Mouse (Mus musculus) CH12.LX (cell line): ENCODE data around the gene Cda. TPM values are rescaled to one million over a fixed set of nuclear protein-coding genes. Genes with fewer than 3 reads are reported as not detected.

ENCODE experiments used
- DNase-seq: peaks from one replicate; pipeline ENCODE4 v3.0.0-alpha.2; 2013; ENCODE audit errors: extremely low read depth
- H3K27ac ChIP-seq: 2 replicates; pipeline ENCODE4 v1.5.1; 2012; ENCODE audit warnings: low read depth, mild to moderate bottlenecking, control low read depth, moderate library complexity; ENCODE audit not compliant: insufficient read depth
- H3K27me3 ChIP-seq: replicated peaks from 2 replicates; pipeline ENCODE3; 2012; ENCODE audit warnings: inconsistent platforms
- H3K36me3 ChIP-seq, 2 experiments: replicated peaks in 1 of 2; 2 replicates each; pipeline versions ENCODE3 to v1.6.1; 2012; ENCODE audit warnings: inconsistent platforms in 1 of 2, low read length in 1 of 2, mild to moderate bottlenecking in 1 of 2, mixed read lengths in 1 of 2, moderate library complexity in 1 of 2; ENCODE audit not compliant: control insufficient read depth in 1 of 2, insufficient read depth in 1 of 2
- H3K4me1 ChIP-seq, 2 experiments: 2 replicates each; pipeline ENCODE4 v1.6.1; 2012; ENCODE audit warnings: inconsistent platforms in 1 of 2, moderate library complexity in 1 of 2; ENCODE audit not compliant: insufficient read depth in 2 of 2, control insufficient read depth in 1 of 2
- H3K4me2 ChIP-seq: 2 replicates; pipeline ENCODE4 v1.6.1; 2012; ENCODE audit warnings: low read depth, mild to moderate bottlenecking, control low read depth; ENCODE audit not compliant: poor library complexity, insufficient read depth, severe bottlenecking
- H3K4me3 ChIP-seq, 3 experiments: fragments of 150-350 bp in 1 of 3; sonication (generic) in 1 of 3; replicated peaks in 1 of 3; 2 replicates each; pipeline versions ENCODE3 to v1.5.1; 2011 to 2012; ENCODE audit warnings: low read depth in 2 of 3, low read length in 2 of 3, mild to moderate bottlenecking in 2 of 3, moderate library complexity in 2 of 3, control low read depth in 1 of 3, improper control_type of control experiment in 1 of 3, inconsistent platforms in 1 of 3, mixed read lengths in 1 of 3; ENCODE audit not compliant: poor library complexity in 1 of 3
- H3K79me2 ChIP-seq: replicated peaks from 2 replicates; pipeline ENCODE4 v1.6.1; 2012; ENCODE audit warnings: mild to moderate bottlenecking, moderate library complexity; ENCODE audit not compliant: control insufficient read depth, poor library complexity, insufficient read depth, severe bottlenecking; ENCODE audit errors: extremely low read depth
- H3K9ac ChIP-seq: 2 replicates; pipeline ENCODE4 v1.6.1; 2012; ENCODE audit warnings: low read depth, mild to moderate bottlenecking, control low read depth, moderate library complexity; ENCODE audit not compliant: insufficient read depth
- H3K9me3 ChIP-seq: replicated peaks from 2 replicates; pipeline ENCODE3; 2012; ENCODE audit warnings: low read length, inconsistent platforms, mixed read lengths
- E2F4 ChIP-seq: IDR thresholded peaks from 2 replicates; pipeline ENCODE4 v1.6.1; 2011; ENCODE audit warnings: low read depth, low read length, improper control_type of control experiment; ENCODE audit not compliant: insufficient replicate concordance
- ELF1 ChIP-seq: IDR thresholded peaks from 2 replicates; pipeline ENCODE4 v1.6.1; 2014; ENCODE audit warnings: low read depth, mild to moderate bottlenecking, inconsistent platforms, low read length, improper control_type of control experiment
- ETS1 ChIP-seq: conservative IDR thresholded peaks from 2 replicates; pipeline ENCODE4 v1.6.1; 2012; ENCODE audit warnings: low read depth, mild to moderate bottlenecking, inconsistent platforms, low read length, improper control_type of control experiment, moderate library complexity
- HCFC1 ChIP-seq: IDR thresholded peaks from 2 replicates; pipeline ENCODE4 v1.6.1; 2012; ENCODE audit warnings: low read depth, mild to moderate bottlenecking, inconsistent platforms, low read length, improper control_type of control experiment
- JUND ChIP-seq: conservative IDR thresholded peaks from 2 replicates; pipeline ENCODE4 v1.6.1; 2011; ENCODE audit warnings: low read depth, low read length, improper control_type of control experiment
- KAT2A ChIP-seq: IDR thresholded peaks from 2 replicates; pipeline ENCODE4 v1.6.1; 2012; ENCODE audit warnings: low read length, improper control_type of control experiment, inconsistent platforms; ENCODE audit not compliant: insufficient replicate concordance
- MAX ChIP-seq: IDR thresholded peaks from 2 replicates; pipeline ENCODE4 v1.6.1; 2011; ENCODE audit warnings: low read length, improper control_type of control experiment
- MEF2A ChIP-seq: IDR thresholded peaks from 2 replicates; pipeline ENCODE4 v1.6.1; 2014; ENCODE audit warnings: low read depth, mild to moderate bottlenecking, inconsistent platforms, low read length, improper control_type of control experiment, borderline replicate concordance
- MYC ChIP-seq: IDR thresholded peaks from 2 replicates; pipeline ENCODE4 v1.6.1; 2011; ENCODE audit warnings: low read depth, mild to moderate bottlenecking, improper control_type of control experiment, low read length
- NELFE ChIP-seq: IDR thresholded peaks from 2 replicates; pipeline ENCODE4 v1.6.1; 2011; ENCODE audit warnings: low read depth, low read length, improper control_type of control experiment
- NRF1 ChIP-seq: IDR thresholded peaks from 2 replicates; pipeline ENCODE4 v1.6.1; 2014; ENCODE audit warnings: low read depth, mild to moderate bottlenecking, inconsistent platforms, low read length, improper control_type of control experiment, moderate library complexity
- POLR2AphosphoS2 ChIP-seq: IDR thresholded peaks from 2 replicates; pipeline ENCODE4 v1.6.1; 2011; ENCODE audit warnings: low read depth, low read length, improper control_type of control experiment
- RAD21 ChIP-seq: IDR thresholded peaks from 2 replicates; pipeline ENCODE4 v1.6.1; 2011; ENCODE audit warnings: low read depth, mild to moderate bottlenecking, low read length, improper control_type of control experiment, moderate library complexity
- RCOR1 ChIP-seq: conservative IDR thresholded peaks from 2 replicates; pipeline ENCODE4 v1.6.1; 2012; ENCODE audit warnings: low read depth, mild to moderate bottlenecking, inconsistent platforms, low read length, improper control_type of control experiment
- SIN3A ChIP-seq: IDR thresholded peaks from 2 replicates; pipeline ENCODE4 v1.6.1; 2012; ENCODE audit warnings: low read length, improper control_type of control experiment, inconsistent platforms
- TBP ChIP-seq: conservative IDR thresholded peaks from 2 replicates; pipeline ENCODE4 v1.6.1; 2011; ENCODE audit warnings: low read depth, low read length, improper control_type of control experiment
- USF2 ChIP-seq: conservative IDR thresholded peaks from 2 replicates; pipeline ENCODE4 v1.6.1; 2011; ENCODE audit warnings: low read depth, low read length, improper control_type of control experiment
- ZC3H11A ChIP-seq: IDR thresholded peaks from 2 replicates; pipeline ENCODE4 v1.6.1; 2012; ENCODE audit warnings: low read depth, mild to moderate bottlenecking, inconsistent platforms, low read length, improper control_type of control experiment
- ZMIZ1 ChIP-seq: IDR thresholded peaks from 2 replicates; pipeline ENCODE4 v1.6.1; 2012; ENCODE audit warnings: low read depth, mild to moderate bottlenecking, inconsistent platforms, low read length, improper control_type of control experiment
- ZNF384 ChIP-seq: IDR thresholded peaks from 2 replicates; pipeline ENCODE4 v1.6.1; 2012; ENCODE audit warnings: low read depth, low read length, improper control_type of control experiment, inconsistent platforms
- dilution Hi-C: fragments of 300-500 bp; cut with MboI; formaldehyde crosslinking; loops from 2 replicates; pipeline ENCODE4 v1.14.3; 2020; ENCODE audit warnings: low sequenced_read_pairs; ENCODE audit not compliant: extremely low pct_unique_long_range_greater_than_20kb, extremely low pct_ligation_motif_present
- in situ Hi-C: fragments of 300-500 bp; cut with MboI; formaldehyde crosslinking; loops from 3 replicates; pipeline ENCODE4 v1.14.3; 2019; ENCODE audit warnings: low sequenced_read_pairs, low pct_ligation_motif_present, low pct_unique_long_range_greater_than_20kb, mixed read lengths
- polyA plus RNA-seq: library from polyadenylated mRNA; unstranded; fragments of >175 nt; gene quantifications from 2 replicates; pipeline ENCODE4 v1.2.1, GENCODE M21; 2012; ENCODE audit warnings: low read depth; ENCODE audit not compliant: insufficient read length
- total RNA-seq, 2 experiments: library from RNA; depleted of rRNA; stranded (reverse); fragments of 300-350 nt in 1 of 2; fragments of >200 nt in 1 of 2; gene quantifications; 2 replicates each; pipeline ENCODE4 v1.2.3; 2012 to 2014

The Cda gene
- total RNA-seq (2012; rRNA removed) (not detected in 2 replicates), total RNA-seq (2014; rRNA removed) (not detected in 2 replicates), polyA plus RNA-seq (not detected in 2 replicates)

- Histone ChIP-seq H3K27me3 (peaks cover 82% of the 10 kb centered on the region), H3K79me2 (no peaks in the 10 kb centered on the region), H3K9ac (no peak within 1 kb of the TSS), H3K27ac (no peak within 1 kb of the TSS), H3K4me3 (no peak within 1 kb of the TSS), H3K4me2 (peak within 1 kb of the TSS; percentile 30), H3K9me3 (peaks cover 9% of the 10 kb centered on the region), H3K4me1 (peaks cover 0 to 4% of the 10 kb centered on the region in 2 experiments; a peak in 1 of 4 replicates), H3K36me3 (no peaks in the 10 kb centered on the region)
- no peak for DNase-seq
- dilution Hi-C loops (no loop called here), in situ Hi-C loops (no loop called here)
- TF ChIP-seq MEF2A: no peak
- no peak for TF ChIP-seq ZMIZ1
- TF ChIP-seq KAT2A: no peak
- TF ChIP-seq MAX: no peak
- no peak for TF ChIP-seq POLR2AphosphoS2
- no peak for TF ChIP-seq TBP
- no peak for TF ChIP-seq ZC3H11A
- TF ChIP-seq NRF1: no peak
- TF ChIP-seq NELFE: no peak
- TF ChIP-seq SIN3A: no peak
- no peak for TF ChIP-seq MYC
- TF ChIP-seq HCFC1: no peak
- no peak for TF ChIP-seq JUND
Measured at GRCm38 (mm10) chr4:138367641-138368497, at the start of gene Cda. Cda (minus strand) TSS chr4:138367992.

- Histone ChIP-seq H3K27ac (no peak overlapping the region), H3K4me3 (no peak overlapping the region), H3K36me3 (no peaks in the 10 kb centered on the region), H3K4me1 (no peaks in the 10 kb centered on the region), H3K79me2 (no peaks in the 10 kb centered on the region), H3K9ac (no peak overlapping the region), H3K27me3 (peaks cover 89% of the 10 kb centered on the region), H3K4me2 (no peak overlapping the region), H3K9me3 (peaks cover 9% of the 10 kb centered on the region)
- no peak for TF ChIP-seq MAX
- no peak for TF ChIP-seq USF2
- no peak for TF ChIP-seq ZMIZ1
- no peak for TF ChIP-seq RCOR1
- no peak for TF ChIP-seq RAD21
- no peak for TF ChIP-seq SIN3A
- no peak for TF ChIP-seq E2F4
- TF ChIP-seq HCFC1: no peak
- no peak for TF ChIP-seq ETS1
- no peak for TF ChIP-seq JUND
- no peak for TF ChIP-seq ZC3H11A
- no peak for TF ChIP-seq MYC
- TF ChIP-seq ELF1: no peak
- TF ChIP-seq NRF1: no peak
- TF ChIP-seq MEF2A: no peak
- no peak for TF ChIP-seq ZNF384
- no peak for DNase-seq
- in situ Hi-C loops: loop anchor here (25.0 kb wide), 1 partner anchor 454 kb away; no protein-coding TSS in a partner anchor
- dilution Hi-C loops: no loop called here
Measured at GRCm38 (mm10) chr4:138416414-138416813, 48.6 kb upstream of the Cda start.
